ENCODE assay signal across 25 mouse cellular contexts in genomic region chr15:4092586-4092985, GRCm38 (mm10).
A peak's percentile ranks its signal among the peaks of the same experiment; 100 is the strongest.
DNase-seq lines count a peak whose midpoint lies in the region; ATAC-seq and TF ChIP-seq lines count a peak whose summit lies in the region.
"Had no signal": no experiment of that assay in that cellular context is flagged by ENCODE, and none has a peak within 500 bp of the region (broad histone marks: within the 10 kb centered on the region; RNA-seq: fewer than 3 reads in every experiment).

No protein-coding gene starts in this region.

- peaks cover 40% of the 10 kb centered on the region for H3K36me3 ChIP-seq in embryonic facial prominence, embryonic 14.5 days (ENCODE audit: control insufficient read depth, insufficient read depth, low read length)
- peaks cover 20% of the 10 kb centered on the region for H3K36me3 ChIP-seq in embryonic facial prominence, embryonic 10.5 days (replicated peaks)
- H3K36me3 ChIP-seq in MEL (ENCODE audit: control insufficient read depth in 1 of 2, insufficient read depth in 2 of 2, low read length in 2 of 2): peaks cover 0 to 2% of the 10 kb centered on the region in 2 experiments; a peak in 2 of 4 replicates
- peaks cover 24% of the 10 kb centered on the region for H3K36me3 ChIP-seq in neural tube, embryonic 15.5 days
- H3K36me3 ChIP-seq: intestine, embryonic 15.5 days had no signal

- no peak overlapping the region for H3K9ac ChIP-seq in embryonic facial prominence, embryonic 14.5 days (ENCODE audit: low read depth, low read length)
- no peak overlapping the region for H3K9ac ChIP-seq in MEL (ENCODE audit: control insufficient read depth, low read depth, low read length, poor library complexity, severe bottlenecking)
- H3K9ac ChIP-seq in neural tube, embryonic 15.5 days (replicated peaks): no peak overlapping the region
- H3K9ac ChIP-seq: embryonic facial prominence, embryonic 12.5 days; forebrain, embryonic 12.5 days; forebrain, embryonic 15.5 days; heart, embryonic 12.5 days; heart, embryonic 15.5 days; hindbrain, embryonic 13.5 days; intestine, embryonic 15.5 days had no signal

- H3K27ac ChIP-seq in embryonic facial prominence, embryonic 14.5 days (replicated peaks; ENCODE audit: low read depth, low read length): no peak overlapping the region
- no peak overlapping the region for H3K27ac ChIP-seq in embryonic facial prominence, embryonic 10.5 days (replicated peaks)
- H3K27ac ChIP-seq in MEL (ENCODE audit: control insufficient read depth, low read depth, low read length): no peak overlapping the region
- H3K27ac ChIP-seq in neural tube, embryonic 15.5 days (replicated peaks): no peak overlapping the region
- H3K27ac ChIP-seq: embryonic facial prominence, embryonic 12.5 days; forebrain, embryonic 12.5 days; forebrain, embryonic 15.5 days; heart, embryonic 15.5 days; hindbrain, embryonic 10.5 days; hindbrain, embryonic 13.5 days; intestine, embryonic 15.5 days had no signal

- whole genome bisulfite sequencing in embryonic facial prominence, embryonic 14.5 days: 77% methylated on average over 2 of the region's 2 CpGs
- WGBS in embryonic facial prominence, embryonic 10.5 days: 86% methylated on average over 2 of the region's 2 CpGs
- WGBS in neural tube, embryonic 15.5 days: 93% methylated on average over 2 of the region's 2 CpGs

- no peaks in the 10 kb centered on the region for H3K4me1 ChIP-seq in embryonic facial prominence, embryonic 14.5 days (ENCODE audit: control insufficient read depth, insufficient read depth, low read length)
- H3K4me1 ChIP-seq in embryonic facial prominence, embryonic 10.5 days: no peaks in the 10 kb centered on the region
- no peaks in the 10 kb centered on the region for H3K4me1 ChIP-seq in MEL (ENCODE audit: control insufficient read depth in 1 of 2, insufficient read depth in 2 of 2, low read length in 2 of 2)
- H3K4me1 ChIP-seq in neural tube, embryonic 15.5 days: no peaks in the 10 kb centered on the region
- H3K4me1 ChIP-seq: embryonic facial prominence, embryonic 12.5 days; forebrain, embryonic 12.5 days; heart, embryonic 12.5 days; heart, embryonic 15.5 days; hindbrain, embryonic 10.5 days; hindbrain, embryonic 13.5 days; intestine, embryonic 15.5 days had no signal

- TF ChIP-seq RAD21 in MEL (IDR thresholded peaks at IDR 0.05; ENCODE audit: low read depth, low read length): no peak

- no peak for ATAC-seq in embryonic facial prominence, embryonic 14.5 days (ENCODE audit: low read depth)
- ATAC-seq in neural tube, embryonic 15.5 days (ENCODE audit: low FRiP score): no peak
- ATAC-seq: forebrain, embryonic 15.5 days; hindbrain, embryonic 16.5 days; intestine, embryonic 15.5 days had no signal

- no peak overlapping the region for H3K4me2 ChIP-seq in embryonic facial prominence, embryonic 14.5 days (ENCODE audit: low read depth, low read length)
- H3K4me2 ChIP-seq in neural tube, embryonic 15.5 days: no peak overlapping the region
- H3K4me2 ChIP-seq: embryonic facial prominence, embryonic 12.5 days; forebrain, embryonic 12.5 days; forebrain, embryonic 15.5 days; heart, embryonic 12.5 days; heart, embryonic 15.5 days; hindbrain, embryonic 13.5 days; intestine, embryonic 15.5 days had no signal

- no peaks in the 10 kb centered on the region for H3K79me2 ChIP-seq in MEL (ENCODE audit: control insufficient read depth, insufficient read depth, low read length, poor library complexity)

- no peak for TF ChIP-seq POLR2A in MEL (IDR thresholded peaks at IDR 0.05; ENCODE audit: control insufficient read depth in 1 of 2, insufficient read depth in 1 of 2, low read depth in 1 of 2, low read length in 2 of 2, poor library complexity in 1 of 2)

- H3K9me3 ChIP-seq in embryonic facial prominence, embryonic 14.5 days (ENCODE audit: control insufficient read depth, low read length): no peaks in the 10 kb centered on the region
- H3K9me3 ChIP-seq in embryonic facial prominence, embryonic 10.5 days: no peaks in the 10 kb centered on the region
- H3K9me3 ChIP-seq in MEL (replicated peaks; ENCODE audit: insufficient read depth, low read length): no peaks in the 10 kb centered on the region
- H3K9me3 ChIP-seq in neural tube, embryonic 15.5 days (replicated peaks): no peaks in the 10 kb centered on the region
- H3K9me3 ChIP-seq: embryonic facial prominence, embryonic 12.5 days; forebrain, embryonic 12.5 days; forebrain, embryonic 15.5 days; heart, embryonic 12.5 days; heart, embryonic 15.5 days; hindbrain, embryonic 10.5 days; hindbrain, embryonic 13.5 days; intestine, embryonic 15.5 days had no signal

- no peak for TF ChIP-seq EP300 in MEL (IDR thresholded peaks at IDR 0.05; ENCODE audit: low read depth in 1 of 2, low read length in 2 of 2)

- H3K27me3 ChIP-seq in embryonic facial prominence, embryonic 14.5 days (replicated peaks; ENCODE audit: control insufficient read depth, insufficient read depth, low read length): no peaks in the 10 kb centered on the region
- no peaks in the 10 kb centered on the region for H3K27me3 ChIP-seq in embryonic facial prominence, embryonic 10.5 days (replicated peaks; ENCODE audit: low read depth, poor library complexity, severe bottlenecking)
- H3K27me3 ChIP-seq in MEL (ENCODE audit: control insufficient read depth in 1 of 2, insufficient read depth in 2 of 2, low read length in 2 of 2): no peaks in the 10 kb centered on the region
- H3K27me3 ChIP-seq in neural tube, embryonic 15.5 days (replicated peaks): no peaks in the 10 kb centered on the region
- H3K27me3 ChIP-seq: embryonic facial prominence, embryonic 12.5 days; forebrain, embryonic 12.5 days; forebrain, embryonic 15.5 days; heart, embryonic 12.5 days; heart, embryonic 15.5 days; hindbrain, embryonic 13.5 days; intestine, embryonic 15.5 days had no signal

- DNase-seq in embryonic facial prominence, embryonic 14.5 days (ENCODE audit: low spot score): peak; percentile 25
- DNase-seq in embryonic facial prominence, embryonic 10.5 days (ENCODE audit: low spot score): no peak
- DNase-seq in 3T3-L1 (ENCODE audit: low read depth, low spot score): peak; percentile 52
- peak; percentile 18 for DNase-seq in MEL (ENCODE audit: low read depth, low spot score)
- DNase-seq in kidney, postnatal 14 days: no peak
- DNase-seq: adrenal gland, adult 8-10 months; adrenal gland, postnatal 36 days; cerebellum, adult 18-20 months; cerebellum, adult 9-10 months; cerebellum, postnatal 14 days; gastrocnemius, postnatal 25 days; heart, adult 18-20 months; heart, postnatal 10 days; heart, postnatal 36 days had no signal

- no peak for TF ChIP-seq CTCF in MEL (IDR thresholded peaks at IDR 0.05 in 2 of 3, conservative IDR thresholded peaks at IDR 0.05 in 1 of 3; ENCODE audit: control insufficient read depth in 1 of 3, insufficient read depth in 1 of 3, low read depth in 2 of 3, low read length in 3 of 3, poor library complexity in 1 of 3, severe bottlenecking in 1 of 3)

- no peak overlapping the region for H3K4me3 ChIP-seq in embryonic facial prominence, embryonic 14.5 days (ENCODE audit: low read depth, low read length)
- H3K4me3 ChIP-seq in embryonic facial prominence, embryonic 10.5 days: no peak overlapping the region
- H3K4me3 ChIP-seq in MEL (ENCODE audit: control insufficient read depth in 1 of 2, insufficient read depth in 1 of 2, low read depth in 2 of 2, low read length in 2 of 2): no peak overlapping the region
- H3K4me3 ChIP-seq in neural tube, embryonic 15.5 days (replicated peaks): no peak overlapping the region
- H3K4me3 ChIP-seq: embryonic facial prominence, embryonic 12.5 days; erythroblast, embryonic 14.5 days; forebrain, embryonic 12.5 days; forebrain, embryonic 15.5 days; heart, embryonic 12.5 days; heart, embryonic 15.5 days; hindbrain, embryonic 10.5 days; hindbrain, embryonic 13.5 days; intestine, embryonic 15.5 days had no signal

TF ChIP-seq in MEL, 35 proteins besides CTCF, POLR2A, EP300 and RAD21:
- TF ChIP-seq USF2 (IDR thresholded peaks at IDR 0.05; ENCODE audit: borderline replicate concordance in 1 of 2, insufficient read depth in 1 of 2, low read depth in 1 of 2, low read length in 2 of 2) (no peak), CHD2 (IDR thresholded peaks at IDR 0.05; ENCODE audit: low read length) (no peak), MEF2A (IDR thresholded peaks at IDR 0.05; ENCODE audit: extremely low read depth, insufficient replicate concordance, low read depth, low read length, poor library complexity, severe bottlenecking) (no peak), ZKSCAN1 (IDR thresholded peaks at IDR 0.05; ENCODE audit: low read depth, low read length) (no peak), CHD1 (IDR thresholded peaks at IDR 0.05; ENCODE audit: low read depth, low read length) (no peak), UBTF (IDR thresholded peaks at IDR 0.05; ENCODE audit: borderline replicate concordance, insufficient read depth, low read depth, low read length) (no peak), ZC3H11A (IDR thresholded peaks at IDR 0.05; ENCODE audit: low read depth, low read length) (no peak), SMC3 (IDR thresholded peaks at IDR 0.05; ENCODE audit: low read depth, low read length) (no peak), GATA1 (IDR thresholded peaks at IDR 0.05; ENCODE audit: low read depth, low read length) (no peak), GABPA (IDR thresholded peaks at IDR 0.05; ENCODE audit: low read depth, low read length) (no peak), ZNF384 (IDR thresholded peaks at IDR 0.05; ENCODE audit: low read depth, low read length) (no peak), MYB (IDR thresholded peaks at IDR 0.05; ENCODE audit: low read depth, low read length) (no peak), BHLHE40 (IDR thresholded peaks at IDR 0.05; ENCODE audit: borderline replicate concordance, low read depth, low read length) (no peak), NELFE (IDR thresholded peaks at IDR 0.05; ENCODE audit: low read depth, low read length) (no peak), POLR2AphosphoS5 (IDR thresholded peaks at IDR 0.05; ENCODE audit: borderline replicate concordance, low read depth, low read length) (no peak), TBP (IDR thresholded peaks at IDR 0.05; ENCODE audit: low read depth, low read length) (no peak), HCFC1 (IDR thresholded peaks at IDR 0.05; ENCODE audit: low read depth, low read length) (no peak)
TF ChIP-seq in MEL: peak in this region for 0.

Comparison
In these comparisons a context has a peak if more than half of its experiments do, and no peak if none do; other contexts are left out.
1. DNase-seq: peak in embryonic facial prominence, embryonic 14.5 days (single experiment), 3T3-L1 (single experiment) and MEL (single experiment); none in embryonic facial prominence, embryonic 10.5 days (single experiment) and kidney, postnatal 14 days (single experiment).